Mouse (Mus musculus) heart, embryonic 12.5 days (tissue): ENCODE data around the gene Mitf. TPM values are rescaled to one million over a fixed set of nuclear protein-coding genes. Genes with fewer than 3 reads are reported as not detected.

Source experiments
- ATAC-seq: fragments of 200-750 bp; cut with Nextera tagmentation; 2 replicates; pipeline ENCODE4 v1.8.0; 2017; ENCODE audit warnings: moderate TSS enrichment, moderate library complexity; ENCODE audit not compliant: insufficient number of reproducible peaks, low FRiP score
- H3K27ac ChIP-seq: fragments of 300-500 bp; sonication (generic); 2 replicates; pipeline ENCODE4 v1.5.1; 2016; ENCODE audit warnings: mild to moderate bottlenecking, moderate library complexity; ENCODE audit not compliant: poor library complexity, severe bottlenecking
- H3K27me3 ChIP-seq: fragments of 300-500 bp; sonication (generic); replicated peaks from 2 replicates; pipeline ENCODE4 v1.6.1; 2016; ENCODE audit warnings: mild to moderate bottlenecking, moderate library complexity
- H3K36me3 ChIP-seq: fragments of 300-500 bp; sonication (generic); 2 replicates; pipeline ENCODE4 v1.6.1; 2016; ENCODE audit warnings: mild to moderate bottlenecking, moderate library complexity
- H3K4me1 ChIP-seq: fragments of 300-500 bp; sonication (generic); replicated peaks from 2 replicates; pipeline ENCODE4 v1.6.1; 2016; ENCODE audit warnings: mild to moderate bottlenecking
- H3K4me2 ChIP-seq: fragments of 300-500 bp; sonication (generic); 2 replicates; pipeline ENCODE4 v1.6.1; 2016; ENCODE audit warnings: mild to moderate bottlenecking, moderate library complexity
- H3K4me3 ChIP-seq: fragments of 300-500 bp; sonication (generic); 2 replicates; pipeline ENCODE4 v1.5.1; 2016; ENCODE audit warnings: mild to moderate bottlenecking
- H3K9ac ChIP-seq: fragments of 300-500 bp; sonication (generic); 2 replicates; pipeline ENCODE4 v1.6.1; 2016; ENCODE audit warnings: mild to moderate bottlenecking, moderate library complexity
- H3K9me3 ChIP-seq: fragments of 300-500 bp; sonication (generic); replicated peaks from 2 replicates; pipeline ENCODE4 v1.6.1; 2016; ENCODE audit warnings: mild to moderate bottlenecking, moderate library complexity
- WGBS: fragments of 180-500 bp; shearing (Covaris S2); methylation state at CpG from one replicate; pipeline ENCODE4 v1.1.7; 2016; 5-methylcytosine and 5-hydroxymethylcytosine counted together
- polyA plus RNA-seq: library from polyadenylated mRNA; unstranded; fragments of >200 nt; fragmentation: Nextera tagmentation; extraction: Ambion mirVana; gene quantifications from 2 replicates; pipeline ENCODE4 v1.2.1, GENCODE M21; 2016

Mitf gene
- polyA plus RNA-seq, 1 experiment from 2014 or later: 19.5 TPM

GRCm38 (mm10) chr6:98041795-98042194 lies 234.9 kb downstream of the Mitf start:
- no peaks in the 10 kb centered on the region for H3K36me3 ChIP-seq
- no peaks in the 10 kb centered on the region for H3K9me3 ChIP-seq
- ATAC-seq: no peak
- no peaks in the 10 kb centered on the region for H3K4me1 ChIP-seq
- WGBS: 88% methylated on average over 7 of the region's 7 CpGs
- H3K4me3 ChIP-seq: no peak overlapping the region
- H3K9ac ChIP-seq: no peak overlapping the region
- H3K4me2 ChIP-seq: no peak overlapping the region
- H3K27ac ChIP-seq: no peak overlapping the region
- H3K27me3 ChIP-seq: no peaks in the 10 kb centered on the region

- no peak overlapping the region for H3K9ac ChIP-seq
- H3K27ac ChIP-seq: no peak overlapping the region
- ATAC-seq: no peak
- no peaks in the 10 kb centered on the region for H3K27me3 ChIP-seq
- no peaks in the 10 kb centered on the region for H3K36me3 ChIP-seq
- 83% methylated on average over 11 of the region's 11 CpGs for WGBS
- no peak overlapping the region for H3K4me3 ChIP-seq
- H3K9me3 ChIP-seq: no peaks in the 10 kb centered on the region
- H3K4me2 ChIP-seq: no peak overlapping the region
- H3K4me1 ChIP-seq: 0 out of 2 replicates have a peak, but pooled peaks cover 4% of the 10 kb centered on the region
Measured at GRCm38 (mm10) chr6:98046295-98047108, 239.7 kb downstream of the Mitf start.

GRCm38 (mm10) chr6:98047741-98048140 lies 240.9 kb downstream of the Mitf start:
- H3K36me3 ChIP-seq: no peaks in the 10 kb centered on the region
- no peak overlapping the region for H3K9ac ChIP-seq
- no peaks in the 10 kb centered on the region for H3K27me3 ChIP-seq
- H3K4me2 ChIP-seq: no peak overlapping the region
- H3K9me3 ChIP-seq: no peaks in the 10 kb centered on the region
- 68% methylated on average over 6 of the region's 6 CpGs for WGBS
- H3K27ac ChIP-seq: no peak overlapping the region
- H3K4me3 ChIP-seq: no peak overlapping the region
- ATAC-seq: no peak
- 0 out of 2 replicates have a peak, but pooled peaks cover 4% of the 10 kb centered on the region for H3K4me1 ChIP-seq

- peak; percentile 57; the same call in 1 of the 2 replicates for ATAC-seq
- no peak overlapping the region for H3K4me2 ChIP-seq
- H3K4me1 ChIP-seq: 0 out of 2 replicates have a peak, but pooled peaks cover 4% of the 10 kb centered on the region
- no peak overlapping the region for H3K4me3 ChIP-seq
- no peaks in the 10 kb centered on the region for H3K27me3 ChIP-seq
- no peaks in the 10 kb centered on the region for H3K9me3 ChIP-seq
- H3K9ac ChIP-seq: no peak overlapping the region
- no peaks in the 10 kb centered on the region for H3K36me3 ChIP-seq
- WGBS: 60% methylated on average over 14 of the region's 14 CpGs
- no peak overlapping the region for H3K27ac ChIP-seq
Measured at GRCm38 (mm10) chr6:98048671-98049438, 242.0 kb downstream of the Mitf start.

- Histone ChIP-seq H3K27ac (no peak overlapping the region), H3K36me3 (no peaks in the 10 kb centered on the region), H3K9ac (no peak overlapping the region), H3K4me2 (no peak overlapping the region), H3K27me3 (no peaks in the 10 kb centered on the region), H3K4me1 (0 out of 2 replicates have a peak, but pooled peaks cover 4% of the 10 kb centered on the region), H3K9me3 (no peaks in the 10 kb centered on the region), H3K4me3 (no peak overlapping the region)
- ATAC-seq: no peak
- 84% methylated on average over 2 of the region's 2 CpGs for WGBS
Measured at GRCm38 (mm10) chr6:98049551-98049950, 242.7 kb downstream of the Mitf start.

- no peaks in the 10 kb centered on the region for H3K9me3 ChIP-seq
- 84% methylated on average over 13 of the region's 13 CpGs for WGBS
- no peak overlapping the region for H3K4me3 ChIP-seq
- no peak overlapping the region for H3K4me2 ChIP-seq
- no peaks in the 10 kb centered on the region for H3K4me1 ChIP-seq
- no peak for ATAC-seq
- H3K9ac ChIP-seq: no peak overlapping the region
- no peak overlapping the region for H3K27ac ChIP-seq
- H3K36me3 ChIP-seq: no peaks in the 10 kb centered on the region
- no peaks in the 10 kb centered on the region for H3K27me3 ChIP-seq
Measured at GRCm38 (mm10) chr6:98061878-98062277, 255.0 kb downstream of the Mitf start.

GRCm38 (mm10) chr6:98064926-98065325 lies 258.1 kb downstream of the Mitf start:
- ATAC-seq: no peak
- Histone ChIP-seq H3K4me3 (no peak overlapping the region), H3K4me2 (no peak overlapping the region), H3K27me3 (no peaks in the 10 kb centered on the region), H3K27ac (no peak overlapping the region), H3K4me1 (no peaks in the 10 kb centered on the region), H3K9ac (no peak overlapping the region), H3K9me3 (no peaks in the 10 kb centered on the region), H3K36me3 (no peaks in the 10 kb centered on the region)
- WGBS: 25% methylated on average over 5 of the region's 5 CpGs

GRCm38 (mm10) chr6:98066420-98066819 lies 259.6 kb downstream of the Mitf start:
- 75% methylated on average over 4 of the region's 4 CpGs for WGBS
- no peak for ATAC-seq

More at GRCm38 (mm10) chr6:98066420-98066819, 259.6 kb downstream of the Mitf start:
- Histone ChIP-seq H3K27me3 (no peaks in the 10 kb centered on the region), H3K4me2 (no peak overlapping the region), H3K27ac (no peak overlapping the region), H3K9ac (no peak overlapping the region), H3K4me1 (no peaks in the 10 kb centered on the region), H3K9me3 (no peaks in the 10 kb centered on the region), H3K4me3 (no peak overlapping the region), H3K36me3 (no peaks in the 10 kb centered on the region)

Other genes starting within 250 kb of the Mitf start
- 22.2 and 23.1 TPM in 2 replicates for gene Frmd4b, start 189.5 kb upstream of the Mitf start, polyA plus RNA-seq